Mouse (Mus musculus) cortical plate, adult 2 months (tissue): ENCODE results near the gene Gm10310.
"Not testable (repeated sequence)": the region's sequence is repeated elsewhere in the genome, so short reads cannot be mapped to it uniquely, and the experiment has no call there.

Experiments
- CTCF ChIP-seq: fragments of 200-500 bp; IDR thresholded peaks from 2 replicates; pipeline ENCODE4 v1.5.1; 2011; ENCODE audit warnings: mild to moderate bottlenecking, control low read depth, low read length; ENCODE audit not compliant: insufficient read depth; ENCODE audit errors: extremely low read depth
- POLR2A ChIP-seq: fragments of 200-500 bp; IDR thresholded peaks from 2 replicates; pipeline ENCODE4 v1.6.1; 2011; ENCODE audit warnings: mild to moderate bottlenecking, low read length, control low read depth; ENCODE audit not compliant: insufficient read depth; ENCODE audit errors: extremely low read depth

GRCm38 (mm10) chr10:129972994-129973393 lies 11.9 kb downstream of the Gm10310 start:
- not testable (repeated sequence) for TF ChIP-seq POLR2A, CTCF
